Mouse (Mus musculus) right cerebral cortex, postnatal 10 days (tissue): ENCODE measurements around the gene Traf3.

ENCODE experiments used
- DNase-seq, 2 experiments: peaks; one replicate each; pipeline ENCODE4 v3.0.0; 2021; ENCODE audit warnings: low spot score in 2 of 2

Gene Traf3

GRCm38 (mm10) chr12:111193331-111193730 lies 27.2 kb downstream of the Traf3 start:
- DNase-seq: no peak

DNA sequence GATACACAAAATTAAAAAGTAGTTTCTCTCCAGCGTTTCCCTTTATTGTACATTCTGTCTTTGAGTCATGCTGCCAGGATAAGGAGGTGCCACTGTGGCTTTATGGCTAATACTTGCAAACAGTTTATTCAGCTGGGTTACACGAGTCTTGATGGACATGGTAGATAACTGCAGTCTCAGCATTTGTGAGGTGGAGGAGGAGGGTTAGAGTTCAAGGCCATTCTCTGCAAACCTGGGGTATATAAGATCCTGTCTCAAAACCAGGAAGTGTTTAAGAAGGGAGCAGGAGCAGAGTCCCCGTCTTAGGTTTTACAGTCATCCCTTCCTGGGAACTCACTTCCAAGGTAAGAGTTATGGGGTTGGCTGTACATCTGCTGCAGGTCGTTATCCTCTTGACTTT lies 30.4 kb downstream of the Traf3 start:
- no peak for DNase-seq

GRCm38 (mm10) chr12:111203076-111203475 lies 36.9 kb downstream of the Traf3 start:
- DNase-seq: peak; percentile 53 to 58

- peak in 1 of 2 experiments; percentile 51 for DNase-seq
Observed at GRCm38 (mm10) chr12:111203945-111204344, 37.8 kb downstream of the Traf3 start.

GRCm38 (mm10) chr12:111207641-111208040 lies 41.5 kb downstream of the Traf3 start:
- DNase-seq: no peak

- no peak for DNase-seq
Observed at GRCm38 (mm10) chr12:111211729-111212128, 45.6 kb downstream of the Traf3 start.

DNA sequence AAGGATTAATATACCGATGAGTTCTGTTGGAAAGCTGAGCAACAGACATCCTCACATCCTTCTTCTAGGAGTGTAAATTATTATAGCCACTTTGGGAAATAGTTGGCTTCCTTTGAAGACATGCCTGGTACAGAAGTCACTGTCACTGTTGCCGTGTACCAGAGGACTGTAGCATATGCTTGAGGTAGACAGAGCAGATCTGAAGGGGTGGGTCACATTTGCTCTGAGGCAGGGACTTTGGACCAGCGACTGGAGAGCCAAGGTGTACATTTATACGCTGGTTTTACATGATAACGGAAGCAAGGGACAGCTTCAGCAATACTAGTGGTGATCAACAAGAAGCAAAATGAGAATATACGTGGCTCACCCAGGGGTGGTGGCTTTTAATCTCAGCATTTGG lies 52.7 kb downstream of the Traf3 start:
- no peak for DNase-seq

GRCm38 (mm10) chr12:111225197-111225780 lies 59.1 kb downstream of the Traf3 start:
- no peak for DNase-seq

GRCm38 (mm10) chr12:111227410-111227809 lies 61.2 kb downstream of the Traf3 start:
- DNase-seq: no peak

- no peak for DNase-seq
Observed at GRCm38 (mm10) chr12:111228488-111228887, 62.3 kb downstream of the Traf3 start.

- DNase-seq: no peak
Observed at GRCm38 (mm10) chr12:111230793-111231192, 64.6 kb downstream of the Traf3 start.

DNA sequence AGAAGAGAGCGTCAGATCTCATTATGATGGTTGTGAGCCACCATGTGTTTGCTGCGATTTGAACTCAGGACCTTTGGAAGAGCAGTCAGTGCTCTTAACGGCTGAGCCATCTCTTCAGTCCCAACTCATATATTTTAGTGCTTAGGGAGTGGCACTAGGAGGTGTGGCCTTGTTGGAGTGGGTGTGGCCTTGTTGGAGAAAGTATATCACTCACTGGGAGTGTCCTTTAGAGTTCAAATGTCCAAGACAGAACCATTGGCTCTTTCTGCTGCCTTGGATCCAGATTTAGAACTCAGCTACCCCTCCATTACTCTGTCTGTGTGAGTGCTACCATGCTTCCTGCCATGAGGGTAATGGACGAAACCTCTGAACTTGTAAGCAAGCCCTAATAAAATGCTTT lies 67.6 kb downstream of the Traf3 start:
- no peak for DNase-seq

GRCm38 (mm10) chr12:111234383-111234782 lies 68.2 kb downstream of the Traf3 start:
- no peak for DNase-seq

GRCm38 (mm10) chr12:111235631-111236030 lies 69.5 kb downstream of the Traf3 start:
- DNase-seq: no peak

DNA sequence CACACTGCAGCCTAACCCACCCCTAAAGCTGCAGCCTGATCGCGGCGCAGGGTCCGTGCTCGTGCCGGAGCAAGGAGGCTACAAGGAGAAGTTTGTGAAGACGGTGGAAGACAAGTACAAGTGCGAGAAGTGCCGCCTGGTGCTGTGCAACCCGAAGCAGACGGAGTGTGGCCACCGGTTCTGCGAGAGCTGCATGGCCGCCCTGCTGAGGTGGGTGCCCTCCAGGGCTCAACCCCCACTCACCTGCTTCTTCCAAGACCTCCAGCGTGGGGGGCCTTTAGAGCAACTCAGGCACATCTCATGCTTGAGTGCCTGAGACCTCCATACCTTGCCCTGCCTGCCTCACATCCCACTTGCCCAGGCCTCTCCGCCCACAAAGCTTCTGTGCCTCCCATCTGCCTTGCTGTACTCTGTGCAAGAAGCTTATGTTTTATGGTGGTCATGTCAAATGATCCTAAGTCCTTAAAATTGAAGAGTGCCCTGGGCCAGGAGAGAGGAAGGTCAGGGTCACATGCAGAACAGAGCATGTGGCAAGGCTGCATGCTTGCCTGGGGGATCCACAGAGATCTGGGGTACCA lies 71.5 kb downstream of the Traf3 start:
- no peak for DNase-seq

GRCm38 (mm10) chr12:111238345-111238744 lies 72.2 kb downstream of the Traf3 start:
- DNase-seq: no peak

GRCm38 (mm10) chr12:111238778-111239177 lies 72.6 kb downstream of the Traf3 start:
- peak; percentile 71 to 74 for DNase-seq

DNA sequence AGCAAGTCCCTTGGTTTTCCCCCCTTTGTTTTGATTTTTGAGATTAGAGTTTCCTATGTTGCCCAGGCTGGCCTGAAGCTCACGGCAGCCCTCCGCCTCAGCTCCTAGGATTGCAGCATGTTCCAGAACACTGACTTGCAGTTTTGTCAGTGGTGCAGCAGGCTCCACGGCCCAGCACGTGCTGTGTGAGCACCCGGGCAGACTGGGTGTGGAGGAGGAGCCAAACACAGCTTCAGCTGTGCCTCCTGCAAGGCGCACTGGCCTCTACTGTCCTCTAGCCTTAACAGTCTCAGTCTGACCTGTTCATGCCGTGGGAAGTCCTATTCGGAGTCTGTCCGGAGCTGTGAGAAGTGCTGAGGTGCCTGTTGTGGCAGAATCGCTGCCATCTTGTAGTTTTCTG lies 73.8 kb downstream of the Traf3 start:
- no peak for DNase-seq

- DNase-seq: no peak
Observed at GRCm38 (mm10) chr12:111241916-111242315, 75.7 kb downstream of the Traf3 start.

DNA sequence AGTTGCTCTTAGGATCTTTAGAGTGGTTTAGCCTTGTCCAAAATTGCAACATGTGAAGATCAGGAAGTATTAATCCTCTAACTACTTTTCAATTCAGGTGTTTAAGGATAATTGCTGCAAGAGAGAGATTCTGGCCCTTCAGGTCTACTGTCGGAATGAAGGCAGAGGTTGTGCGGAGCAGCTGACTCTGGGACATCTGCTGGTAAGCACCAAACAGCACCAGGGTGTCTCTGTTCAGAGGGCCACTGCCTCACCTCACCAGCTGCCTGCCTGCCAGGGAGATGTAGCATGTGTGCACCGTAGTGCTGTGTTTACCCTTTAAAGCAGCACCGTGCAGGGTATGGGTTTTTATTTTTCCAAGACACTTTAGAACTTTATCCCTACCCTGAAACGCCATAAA lies 76.2 kb downstream of the Traf3 start:
- DNase-seq: no peak

GRCm38 (mm10) chr12:111243733-111244132 lies 77.6 kb downstream of the Traf3 start:
- DNase-seq: no peak

GRCm38 (mm10) chr12:111245070-111245469 lies 78.9 kb downstream of the Traf3 start:
- DNase-seq: no peak

DNA sequence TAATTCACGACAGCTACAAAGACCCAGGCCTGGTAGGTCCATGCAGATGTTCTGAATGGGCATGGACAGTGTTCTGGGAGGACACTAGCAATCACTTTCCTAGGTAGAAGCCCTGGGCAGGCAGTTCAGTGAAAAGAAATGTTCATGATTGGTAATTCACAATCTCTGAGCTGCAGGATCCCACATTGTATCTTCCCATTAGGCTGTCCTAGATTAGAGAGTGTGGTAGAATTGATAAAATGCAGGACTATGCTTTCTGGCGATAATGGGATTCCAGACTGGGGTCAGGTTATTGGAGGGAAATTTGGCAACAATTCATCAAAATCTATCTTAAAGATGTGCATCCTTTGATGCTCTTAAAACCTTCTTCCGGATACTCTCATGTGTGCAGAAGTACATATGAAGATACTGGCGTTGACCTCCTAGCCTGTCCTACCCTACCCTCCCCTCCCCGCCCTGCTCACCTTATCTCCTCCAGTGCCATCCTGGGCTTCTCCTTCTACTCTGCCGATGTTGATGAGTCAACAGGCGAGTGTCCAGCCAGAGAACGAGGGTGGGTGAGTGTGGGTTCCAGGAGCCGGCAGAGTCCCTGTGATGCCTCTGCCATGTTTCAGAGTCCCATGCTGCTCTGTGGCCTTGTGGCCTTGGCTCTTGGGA lies 80.8 kb downstream of the Traf3 start:
- no peak for DNase-seq
